Mouse (Mus musculus): ENCODE measurements around the gene Hist1h2ah.
A peak's percentile ranks its signal among the peaks of the same experiment; 100 is the strongest.

The Hist1h2ah gene

DNA sequence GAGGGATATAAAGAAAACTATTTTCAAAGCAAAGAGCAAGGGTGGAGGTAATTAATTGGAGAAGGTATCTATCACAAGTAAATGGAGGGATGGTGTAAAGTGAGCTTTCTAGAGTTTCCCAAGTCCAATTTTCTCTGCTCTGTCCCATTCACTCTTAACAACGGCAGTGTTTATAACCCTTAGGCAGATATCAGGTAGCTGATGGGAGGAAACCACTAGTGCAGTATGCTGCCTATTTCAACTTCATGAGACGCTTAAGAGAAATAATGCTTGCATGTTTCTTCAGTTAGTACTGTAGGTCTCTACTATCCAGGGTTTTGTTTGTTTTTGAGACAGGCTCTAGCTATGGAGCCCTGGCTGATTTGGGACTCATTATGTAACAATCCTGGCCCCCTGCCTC, 2.0 kb upstream of the Hist1h2ah start:
- no peak for DNase-seq

DNA sequence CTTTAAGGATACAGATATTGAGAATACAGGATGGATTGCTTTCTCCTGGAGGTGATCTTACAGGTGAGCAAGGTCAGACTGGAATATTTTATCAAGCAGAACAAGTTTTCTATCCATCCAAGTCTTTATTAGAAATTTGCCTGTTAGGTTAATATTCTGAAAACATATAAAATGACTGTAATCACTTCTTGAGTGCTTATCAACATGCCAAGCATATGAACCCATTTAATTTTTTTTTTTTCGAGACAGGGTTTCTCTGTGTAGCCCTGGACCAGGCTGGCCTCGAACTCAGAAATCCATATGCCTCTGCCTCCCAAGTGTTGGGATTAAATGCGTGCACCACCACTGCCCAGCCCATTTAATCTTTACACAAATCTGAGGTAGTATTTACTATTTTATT, 1.6 kb upstream of the Hist1h2ah start:
- DNase-seq, result no peak

GRCm38 (mm10) chr13:22036149-22036956, 985 bp upstream of the Hist1h2ah start:
- no peak for DNase-seq

DNA sequence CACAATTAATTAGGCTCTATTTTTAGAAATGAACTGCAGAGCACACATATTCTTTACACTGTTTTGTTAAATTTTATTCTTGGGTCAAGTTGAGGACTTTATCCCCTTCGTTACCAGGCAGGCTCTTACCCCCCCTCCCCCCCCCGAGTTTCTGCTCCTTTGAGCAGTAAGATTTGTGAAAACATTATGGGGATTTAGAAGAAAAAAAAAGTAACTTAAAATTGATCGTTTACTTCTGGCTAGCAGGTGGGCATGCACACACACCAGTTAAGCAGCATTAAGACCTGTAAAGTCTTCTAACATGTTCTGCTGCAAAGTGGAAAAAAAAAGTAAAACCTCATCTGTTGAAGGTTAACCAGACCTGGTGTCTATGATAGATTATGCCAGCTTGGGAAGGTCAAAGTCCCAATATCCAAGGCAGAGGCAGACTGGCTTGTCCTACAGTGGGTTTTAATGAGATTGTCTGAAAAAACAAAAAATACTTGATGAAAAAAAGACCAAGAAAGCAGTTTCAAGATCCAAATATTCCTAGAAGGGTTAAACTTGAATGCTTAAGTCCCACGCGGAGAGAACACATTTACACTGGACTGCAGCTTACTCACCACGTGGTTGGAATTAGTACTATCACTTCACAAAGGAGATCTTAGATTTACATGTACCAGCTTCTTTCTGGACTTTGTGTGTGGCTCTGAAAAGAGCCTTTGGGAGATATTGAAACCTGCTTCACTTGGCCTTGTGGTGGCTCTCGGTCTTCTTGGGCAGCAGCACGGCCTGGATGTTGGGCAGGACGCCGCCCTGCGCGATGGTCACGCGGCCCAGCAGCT, 713 bp downstream of the Hist1h2ah start:
- no peak for DNase-seq

GRCm38 (mm10) chr13:22033741-22034442, 1.5 kb downstream of the Hist1h2ah start:
- DNase-seq, result no peak

- no peak for DNase-seq
These were observed 4.9 kb downstream of the Hist1h2ah start for GRCm38 (mm10) chr13:22030493-22030892.

DNA sequence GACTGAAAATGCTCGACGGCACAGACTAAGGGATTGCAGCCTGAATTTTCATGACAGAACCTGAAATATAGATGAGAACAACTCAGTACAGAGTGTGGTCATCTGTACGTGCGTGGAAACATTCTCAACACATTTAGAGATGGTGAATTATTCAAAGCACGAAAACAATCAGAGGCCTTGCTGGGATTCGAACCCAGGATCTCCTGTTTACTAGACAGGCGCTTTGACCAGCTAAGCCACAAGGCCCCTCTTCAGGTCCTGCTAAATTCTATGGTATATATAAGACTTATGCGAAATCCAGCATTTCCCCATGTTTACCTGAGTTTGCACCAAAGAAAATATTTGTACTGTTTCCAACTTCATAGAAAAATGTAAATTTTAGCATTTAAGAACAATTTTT, 5.4 kb downstream of the Hist1h2ah start:
- no peak for DNase-seq

DNA sequence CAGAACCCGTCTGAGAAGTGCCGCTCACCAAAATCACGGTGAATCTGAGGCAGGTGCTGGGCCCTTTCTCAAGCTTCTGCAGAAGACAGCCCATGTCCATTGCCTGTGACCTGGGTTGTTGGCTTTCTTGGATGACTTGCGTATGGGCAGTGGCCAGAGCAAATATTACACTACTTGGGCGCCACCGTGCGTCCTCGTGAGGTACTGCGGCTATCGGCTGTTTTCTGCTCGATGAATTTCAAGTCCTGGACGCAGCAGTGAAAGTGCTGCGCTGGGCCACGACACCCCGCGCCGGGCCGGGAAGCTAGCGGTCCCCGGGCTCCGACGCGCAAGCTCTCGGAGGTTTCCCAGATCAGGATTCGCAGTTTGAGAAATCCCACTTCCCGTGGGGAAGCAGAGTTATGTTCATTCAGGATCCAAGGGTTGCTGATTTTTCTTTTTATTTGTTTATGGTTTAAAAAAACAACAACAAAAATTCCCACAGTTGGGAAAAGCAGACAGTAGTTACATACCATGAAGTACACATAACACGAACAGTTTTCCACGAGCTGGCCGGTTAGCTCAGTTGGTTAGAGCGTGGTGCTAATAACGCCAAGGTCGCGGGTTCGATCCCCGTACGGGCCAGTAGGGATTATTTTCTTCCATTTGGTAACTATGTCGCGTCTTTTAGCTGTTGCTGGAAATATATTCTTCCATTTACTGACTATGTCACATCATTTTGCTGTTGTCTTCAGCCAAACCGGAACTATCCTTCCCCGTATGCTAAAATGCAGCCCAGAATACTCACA, 6.5 kb downstream of the Hist1h2ah start:
- peak; percentile 91 to 96 for DNase-seq

GRCm38 (mm10) chr13:22026058-22027031, 9.0 kb downstream of the Hist1h2ah start:
- peak; percentile 43 to 75 for DNase-seq

DNA sequence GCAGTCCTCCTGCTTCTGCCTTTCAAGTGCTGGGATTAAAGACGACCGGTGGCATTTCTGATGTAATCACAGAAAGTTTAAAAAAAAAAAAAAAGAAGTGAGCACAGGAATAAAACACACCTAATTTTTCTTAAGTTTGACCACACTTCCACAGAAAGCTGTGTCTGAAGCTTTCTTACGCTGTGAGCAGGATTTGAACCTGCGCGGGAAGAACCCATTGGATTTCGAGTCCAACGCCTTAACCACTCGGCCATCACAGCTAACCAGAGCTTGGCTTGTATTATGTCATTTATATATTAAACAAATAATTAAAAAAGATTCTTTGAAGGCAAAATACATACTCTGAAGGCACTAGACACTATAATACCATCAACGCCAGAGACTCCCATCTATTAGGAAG, 13.1 kb downstream of the Hist1h2ah start:
- peak; percentile 46 to 62 for DNase-seq

DNA sequence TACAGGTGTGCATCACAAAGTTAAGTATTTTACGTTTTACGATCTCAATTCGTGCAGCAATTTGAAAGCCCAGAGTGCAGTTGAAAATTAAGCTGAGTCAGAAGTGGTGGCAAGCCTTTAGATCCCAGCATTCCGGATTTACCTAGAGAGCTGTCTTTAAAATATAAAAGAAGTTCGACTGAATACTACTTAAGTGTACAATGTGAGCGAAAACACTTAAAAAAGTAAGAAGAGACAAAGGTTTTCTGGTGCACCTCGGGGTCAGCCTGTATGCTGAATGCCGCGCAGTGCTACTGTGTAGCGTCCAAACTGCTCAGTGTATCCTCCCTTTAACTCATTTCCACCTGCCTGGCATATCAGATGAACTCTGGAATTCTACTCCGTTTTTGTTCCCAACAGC, 13.8 kb downstream of the Hist1h2ah start:
- DNase-seq, result no peak

DNA sequence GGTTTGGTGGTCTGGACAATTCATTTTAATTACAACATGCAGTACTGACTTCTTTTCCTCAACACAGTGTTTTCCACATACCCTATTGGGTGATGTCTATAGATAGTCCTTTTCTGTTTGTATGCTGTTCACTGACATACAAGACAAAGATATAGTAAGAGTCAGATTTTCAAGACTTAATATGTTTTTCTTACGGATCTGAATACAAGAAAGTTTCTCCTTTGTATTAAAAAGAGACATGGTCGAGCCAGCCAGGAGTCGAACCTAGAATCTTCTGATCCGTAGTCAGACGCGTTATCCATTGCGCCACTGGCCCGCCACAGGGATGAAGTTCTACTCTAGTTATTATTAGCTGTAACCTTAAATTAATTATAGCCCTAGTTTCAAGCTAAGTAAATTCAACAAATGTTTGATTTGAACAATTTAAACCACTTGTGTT, 14.4 kb downstream of the Hist1h2ah start:
- no peak for DNase-seq

DNA sequence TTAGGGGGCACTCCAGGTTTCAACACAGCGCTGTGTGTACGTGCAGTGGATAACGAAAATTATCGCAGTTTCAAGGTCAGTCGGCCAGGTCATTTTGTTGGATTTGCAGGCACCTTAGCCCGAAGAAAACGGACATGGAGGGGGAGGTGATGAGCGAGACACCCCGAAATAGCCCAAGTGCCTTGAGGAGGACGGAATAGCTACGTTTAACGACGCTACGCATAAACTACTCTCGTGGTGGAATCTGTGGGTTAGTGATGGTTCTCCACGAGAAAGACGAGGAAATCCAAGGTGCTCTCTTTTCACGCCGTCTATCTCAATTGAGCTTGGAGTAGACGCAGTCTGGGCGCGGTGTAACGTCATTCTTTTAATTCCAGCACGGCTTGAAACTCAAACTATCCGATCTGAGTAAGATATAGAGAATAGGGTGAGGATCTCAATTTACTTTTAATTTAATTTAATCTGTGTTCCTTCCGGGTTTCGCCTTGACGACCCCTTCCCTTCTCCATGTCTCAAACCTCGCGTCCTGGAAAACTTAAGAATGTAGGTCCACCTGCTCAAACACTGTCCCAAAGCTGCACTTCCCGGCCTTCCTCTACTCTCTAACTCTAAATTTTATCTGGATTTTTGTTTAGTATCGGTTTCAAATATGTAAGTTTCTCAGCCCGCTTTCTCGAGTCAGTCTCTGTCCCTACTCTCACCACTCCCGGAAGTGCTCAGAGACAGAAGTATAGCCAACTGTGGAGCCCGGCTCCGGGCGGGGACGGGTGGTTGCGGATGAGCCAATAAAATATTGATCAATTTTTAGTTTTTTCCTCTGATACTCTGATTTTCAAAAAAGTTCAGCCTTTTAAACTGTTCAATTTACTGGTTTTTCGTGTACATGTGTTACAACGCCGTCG, 15.2 kb downstream of the Hist1h2ah start:
- no peak for DNase-seq

DNA sequence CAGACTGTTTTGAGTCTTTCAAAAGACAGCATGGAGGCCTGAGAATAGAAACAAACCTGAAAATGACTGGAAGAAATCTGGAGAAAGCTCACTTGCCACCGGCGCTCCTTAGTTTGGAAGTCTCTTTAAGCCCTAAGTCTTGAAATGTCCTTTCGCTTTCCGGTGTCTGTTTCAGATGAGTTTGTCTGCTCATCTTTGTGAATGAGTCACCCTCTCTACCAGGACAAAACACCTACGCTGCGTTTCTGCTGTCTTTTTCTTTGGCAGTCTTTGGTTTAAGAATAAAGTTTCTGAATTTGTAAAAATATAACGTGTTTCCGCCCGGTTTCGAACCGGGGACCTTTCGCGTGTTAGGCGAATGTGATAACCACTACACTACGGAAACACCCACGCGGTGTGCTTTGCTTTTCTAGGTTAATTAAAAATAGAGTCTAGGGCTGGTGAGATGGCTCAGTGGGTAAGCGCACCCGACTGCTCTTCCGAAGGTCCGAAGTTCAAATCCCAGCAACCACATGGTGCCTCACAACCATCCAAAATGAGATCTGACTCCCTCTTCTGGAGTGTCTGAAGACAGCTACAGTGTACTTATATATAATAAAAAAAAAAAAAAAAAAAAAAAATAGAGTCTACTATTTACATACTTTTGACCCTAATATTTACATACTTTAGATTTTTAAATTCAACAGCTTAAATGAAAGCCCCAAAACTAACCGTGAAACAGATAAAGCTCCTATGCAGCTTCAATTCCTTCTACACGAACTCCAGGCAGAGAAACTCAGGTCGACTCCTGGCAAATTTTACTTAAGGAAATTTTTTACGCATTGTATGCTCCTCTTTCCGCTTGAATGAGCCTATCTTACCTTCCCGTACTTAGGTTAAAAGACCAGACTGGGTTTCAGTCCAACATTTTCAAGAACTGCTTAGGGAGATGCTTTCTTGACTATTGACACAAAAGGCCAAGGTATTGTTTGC, 19.6 kb downstream of the Hist1h2ah start:
- peak in 1 of 2 experiments; percentile 45 for DNase-seq

GRCm38 (mm10) chr13:22014411-22014845, 20.9 kb downstream of the Hist1h2ah start:
- DNase-seq, result no peak

- DNase-seq, result no peak
These were observed 21.7 kb downstream of the Hist1h2ah start for GRCm38 (mm10) chr13:22013716-22014115.

- DNase-seq, result no peak
These were observed 25.7 kb downstream of the Hist1h2ah start, which contains the start of gene Prss16 for GRCm38 (mm10) chr13:22009642-22010041. Gene Prss16, minus strand, starts transcription at chr13:22009742.

DNA sequence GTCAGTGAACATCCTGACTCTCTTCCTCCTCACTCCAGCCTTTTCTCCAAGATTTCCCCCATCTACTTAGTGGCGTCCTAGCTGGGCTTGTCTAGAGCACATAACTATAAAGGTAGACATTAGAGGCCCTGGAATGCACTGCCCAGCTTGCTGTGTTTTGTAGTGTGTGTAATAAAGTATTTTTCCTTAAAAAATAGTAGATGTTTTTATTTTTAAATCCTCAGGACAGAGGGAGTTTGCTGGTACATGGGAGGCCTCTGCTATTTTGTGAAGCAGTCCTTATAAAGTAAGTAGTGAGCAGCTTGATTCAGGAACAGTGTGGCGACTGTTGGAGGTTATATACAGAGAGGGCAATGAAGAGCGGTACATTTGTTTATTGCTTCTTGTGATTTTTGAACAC, 26.7 kb downstream of the Hist1h2ah start:
- DNase-seq, result no peak

DNA sequence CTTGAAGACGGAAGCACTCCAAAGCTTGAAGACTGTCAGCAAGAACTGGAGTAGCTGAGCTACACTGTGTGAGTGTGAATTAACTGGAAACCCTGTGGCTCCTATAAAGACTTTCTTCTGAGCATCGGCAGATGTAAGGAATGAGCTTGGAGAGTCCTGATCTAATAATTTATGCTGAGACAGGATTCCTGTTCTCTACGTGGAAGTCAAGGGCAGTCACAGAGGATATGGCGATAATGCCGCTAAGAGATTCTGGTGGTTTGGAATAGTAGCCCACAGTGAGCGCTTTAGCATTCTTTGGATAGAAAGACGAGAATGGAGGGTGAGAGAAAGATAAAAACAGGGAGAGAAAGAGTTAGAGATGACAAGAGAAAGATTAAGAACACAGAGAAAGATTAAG, 27.5 kb downstream of the Hist1h2ah start:
- no peak for DNase-seq
